Mouse (Mus musculus) bone marrow, adult 2 months (tissue): Measurements from ENCODE around the gene Adora3.

Experiments
- CTCF ChIP-seq: fragments of 200-500 bp; IDR thresholded peaks from 2 replicates; pipeline ENCODE4 v1.5.1; 2011; ENCODE audit warnings: low read length, control low read depth; ENCODE audit not compliant: control insufficient read depth, insufficient read depth
- POLR2A ChIP-seq: fragments of 200-500 bp; IDR thresholded peaks from 2 replicates; pipeline ENCODE4 v1.6.1; 2011; ENCODE audit warnings: low read depth, mild to moderate bottlenecking, control low read depth, low read length, borderline replicate concordance; ENCODE audit not compliant: control insufficient read depth

- TF ChIP-seq CTCF: no peak
- TF ChIP-seq POLR2A: no peak
Observed at GRCm38 (mm10) chr3:105928195-105928569, 57.5 kb downstream of the Adora3 start.
